Mouse (Mus musculus) lung, postnatal 0 days (tissue): ENCODE data around the gene Dcp1a. TPM values are rescaled to one million over a fixed set of nuclear protein-coding genes. Genes with fewer than 3 reads are reported as not detected.
A peak's percentile ranks its signal among the peaks of the same experiment; 100 is the strongest.

Experiments
- ATAC-seq: fragments of 200-750 bp; cut with Nextera tagmentation; 2 replicates; pipeline ENCODE4 v1.8.0; 2017; ENCODE audit warnings: moderate library complexity
- DNase-seq: peaks from one replicate; pipeline ENCODE4 v3.0.0-alpha.2; 2016; ENCODE audit warnings: low spot score
- H3K27ac ChIP-seq: fragments of 300-500 bp; sonication (generic); 2 replicates; pipeline ENCODE4 v1.5.1; 2014; ENCODE audit warnings: antibody characterized with exemption, mild to moderate bottlenecking, low read length, mixed read lengths
- H3K27me3 ChIP-seq: fragments of 300-500 bp; sonication (generic); replicated peaks from 2 replicates; pipeline ENCODE4 v1.6.1; 2014; ENCODE audit warnings: low read length, mixed read lengths; ENCODE audit not compliant: insufficient read depth
- H3K36me3 ChIP-seq: fragments of 300-500 bp; sonication (generic); 2 replicates; pipeline ENCODE4 v1.6.1; 2014; ENCODE audit warnings: low read length, mixed read lengths; ENCODE audit not compliant: insufficient read depth
- H3K4me1 ChIP-seq: fragments of 300-500 bp; sonication (generic); 2 replicates; pipeline ENCODE4 v1.6.1; 2014; ENCODE audit warnings: antibody characterized with exemption, low read depth, low read length, mixed read lengths; ENCODE audit not compliant: insufficient read depth
- H3K4me2 ChIP-seq: fragments of 300-500 bp; sonication (generic); replicated peaks from 2 replicates; pipeline ENCODE4 v1.6.1; 2014; ENCODE audit warnings: low read depth, mild to moderate bottlenecking, low read length, moderate library complexity, mixed read lengths
- H3K4me3 ChIP-seq: fragments of 300-500 bp; sonication (generic); 2 replicates; pipeline ENCODE4 v1.5.1; 2014; ENCODE audit warnings: low read depth, low read length
- H3K9ac ChIP-seq: fragments of 300-500 bp; sonication (generic); replicated peaks from 2 replicates; pipeline ENCODE4 v1.6.1; 2014; ENCODE audit warnings: low read depth, mild to moderate bottlenecking
- H3K9me3 ChIP-seq: fragments of 300-500 bp; sonication (generic); 2 replicates; pipeline ENCODE4 v1.6.1; 2016; ENCODE audit warnings: low read length, mixed read lengths
- CTCF ChIP-seq: IDR thresholded peaks from 2 replicates; pipeline ENCODE4 v1.5.1; 2016; ENCODE audit warnings: antibody characterized with exemption, mild to moderate bottlenecking
- EP300 ChIP-seq: IDR thresholded peaks from 2 replicates; pipeline ENCODE4 v1.6.1; 2016; ENCODE audit warnings: antibody characterized with exemption, mild to moderate bottlenecking, control low read depth
- WGBS: fragments of 180-500 bp; shearing (Covaris S2); extraction: QIAGEN DNeasy Blood & Tissue Kit; methylation state at CpG from one replicate; pipeline ENCODE4 v1.1.7; 2014; 5-methylcytosine and 5-hydroxymethylcytosine counted together
- polyA plus RNA-seq: library from polyadenylated mRNA; unstranded; fragments of >200 nt; fragmentation: Nextera tagmentation; extraction: Ambion mirVana; gene quantifications from 2 replicates; pipeline ENCODE4 v1.2.1, GENCODE M21; 2015

Dcp1a gene
- 8.8 and 9.0 TPM in 2 replicates for polyA plus RNA-seq

DNA sequence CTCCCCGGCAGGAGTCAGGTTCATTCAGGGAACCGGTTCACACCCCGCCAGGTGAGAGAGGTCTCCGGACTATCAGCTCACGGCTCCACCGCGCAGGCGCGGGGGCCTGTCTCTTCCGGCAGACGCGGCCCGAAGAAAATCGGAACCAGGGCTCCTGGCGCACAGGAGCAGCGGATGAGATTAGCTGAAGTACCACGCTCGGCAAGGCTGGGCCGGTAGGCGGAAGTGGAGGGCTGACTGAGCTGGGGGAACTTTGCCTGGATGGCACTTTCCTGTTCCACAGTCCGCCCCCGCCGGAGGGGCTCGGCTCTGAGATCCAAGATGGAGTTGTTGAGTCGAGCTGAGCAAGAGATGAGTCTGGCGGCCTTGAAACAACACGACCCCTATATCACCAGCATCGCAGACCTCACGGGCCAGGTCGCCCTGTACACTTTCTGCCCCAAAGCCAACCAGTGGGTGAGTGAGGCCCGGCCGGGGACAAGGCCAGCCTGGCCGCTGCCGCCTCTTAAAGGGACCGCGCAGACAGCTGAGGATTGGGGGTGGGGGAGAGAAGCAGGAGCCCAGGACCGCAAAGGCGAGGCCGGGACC lies at the start of gene Dcp1a:
Gene Dcp1a (plus strand): TSS at position 175 of the 588 bp plus-strand sequence.
- H3K27me3 ChIP-seq = no peaks in the 10 kb centered on the region
- ATAC-seq (peak; percentile 100), DNase-seq (peak; percentile 98)
- peak within 1 kb of the TSS; percentile 97 for H3K4me3 ChIP-seq
- no peaks in the 10 kb centered on the region for H3K9me3 ChIP-seq
- H3K27ac ChIP-seq = peak within 1 kb of the TSS; percentile 88
- H3K4me1 ChIP-seq = no peaks in the 10 kb centered on the region; the same call in 1 of the 2 replicates
- WGBS = 1% methylated on average over 39 of the region's 39 CpGs
- H3K9ac ChIP-seq = peak within 1 kb of the TSS; percentile 92
- H3K36me3 ChIP-seq = peaks cover 14% of the 10 kb centered on the region; the same call in 1 of the 2 replicates
- no peak for TF ChIP-seq EP300
- peak; percentile 44 for TF ChIP-seq CTCF
- peak within 1 kb of the TSS; percentile 67 for H3K4me2 ChIP-seq

DNA sequence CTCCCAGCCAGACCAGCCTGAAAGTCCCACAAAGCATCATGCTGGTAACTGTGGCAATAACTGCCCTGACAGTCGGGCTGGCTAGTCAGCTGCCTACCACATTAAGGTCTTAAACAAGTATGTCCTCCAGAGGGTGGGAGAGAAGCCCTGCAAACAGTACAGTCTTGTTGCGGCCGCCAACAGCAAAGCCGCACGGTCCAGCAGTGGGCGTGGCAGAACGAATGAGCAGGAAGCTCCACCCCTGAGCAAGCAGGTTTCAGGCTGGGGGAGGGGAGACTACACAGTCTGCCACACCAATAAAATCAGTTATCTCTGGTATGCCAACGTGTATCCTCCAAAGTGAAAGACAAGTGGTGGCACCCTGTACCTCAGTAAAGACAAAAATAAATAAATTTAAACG lies 49.7 kb upstream of the Dcp1a start:
- Histone ChIP-seq H3K4me2 (no peak overlapping the region), H3K27ac (no peak overlapping the region), H3K4me3 (no peak overlapping the region), H3K27me3 (no peaks in the 10 kb centered on the region), H3K4me1 (no peaks in the 10 kb centered on the region), H3K36me3 (no peaks in the 10 kb centered on the region), H3K9ac (no peak overlapping the region), H3K9me3 (no peaks in the 10 kb centered on the region)
- no peak for TF ChIP-seq EP300
- TF ChIP-seq CTCF = no peak
- DNase-seq = no peak
- WGBS = 37% methylated on average over 9 of the region's 9 CpGs
- no peak for ATAC-seq

DNA sequence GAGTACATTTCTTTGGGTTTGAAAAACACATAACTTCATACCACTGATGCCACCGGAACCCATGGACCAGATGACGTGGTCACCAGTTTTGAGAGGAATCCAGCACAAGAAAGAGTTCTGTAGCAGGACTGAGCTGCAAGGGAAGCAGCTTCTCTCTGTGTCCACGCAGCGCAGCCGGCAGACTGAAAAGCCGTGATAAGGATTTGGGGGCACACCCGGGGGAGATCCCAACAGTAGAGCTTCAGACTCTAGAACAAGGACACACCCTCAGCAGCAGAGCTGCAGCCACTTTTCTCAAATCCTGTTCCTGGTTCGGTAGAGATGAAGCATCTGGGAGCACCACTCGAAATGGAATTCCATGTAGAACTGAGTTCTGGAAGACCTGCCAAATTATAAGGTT lies 49.3 kb upstream of the Dcp1a start:
- Histone ChIP-seq H3K36me3 (no peaks in the 10 kb centered on the region), H3K4me3 (no peak overlapping the region), H3K9me3 (no peaks in the 10 kb centered on the region), H3K4me1 (no peaks in the 10 kb centered on the region), H3K9ac (no peak overlapping the region), H3K4me2 (no peak overlapping the region), H3K27ac (no peak overlapping the region), H3K27me3 (no peaks in the 10 kb centered on the region)
- ATAC-seq = no peak
- no peak for TF ChIP-seq EP300
- no peak for TF ChIP-seq CTCF
- 80% methylated on average over 9 of the region's 9 CpGs for WGBS
- no peak for DNase-seq

DNA sequence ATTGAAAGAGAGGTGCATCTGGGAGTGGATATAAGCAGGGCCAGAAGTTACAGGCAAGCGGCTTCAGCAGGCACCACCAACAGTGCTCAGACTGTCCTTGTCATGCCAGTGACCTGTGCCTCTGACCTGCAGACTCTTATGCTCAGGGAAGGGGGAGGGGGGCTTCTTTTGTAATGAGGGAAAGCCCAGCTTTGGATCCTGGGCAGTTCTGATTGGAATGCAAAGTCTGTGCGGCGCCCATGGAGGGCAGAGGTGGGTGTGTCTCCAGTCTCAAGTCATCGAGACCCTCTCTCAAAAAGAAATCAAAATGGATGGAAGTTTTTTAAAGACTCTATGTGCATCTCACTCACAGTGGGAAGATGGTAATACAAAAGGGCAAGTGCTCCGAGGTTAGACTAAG lies 48.9 kb upstream of the Dcp1a start:
- TF ChIP-seq CTCF = no peak
- TF ChIP-seq EP300 = no peak
- ATAC-seq = no peak
- Histone ChIP-seq H3K36me3 (no peaks in the 10 kb centered on the region), H3K27me3 (no peaks in the 10 kb centered on the region), H3K9me3 (no peaks in the 10 kb centered on the region), H3K4me2 (no peak overlapping the region), H3K4me1 (no peaks in the 10 kb centered on the region), H3K9ac (no peak overlapping the region), H3K4me3 (no peak overlapping the region), H3K27ac (no peak overlapping the region)
- DNase-seq = no peak
- WGBS = 72% methylated on average over 5 of the region's 5 CpGs

DNA sequence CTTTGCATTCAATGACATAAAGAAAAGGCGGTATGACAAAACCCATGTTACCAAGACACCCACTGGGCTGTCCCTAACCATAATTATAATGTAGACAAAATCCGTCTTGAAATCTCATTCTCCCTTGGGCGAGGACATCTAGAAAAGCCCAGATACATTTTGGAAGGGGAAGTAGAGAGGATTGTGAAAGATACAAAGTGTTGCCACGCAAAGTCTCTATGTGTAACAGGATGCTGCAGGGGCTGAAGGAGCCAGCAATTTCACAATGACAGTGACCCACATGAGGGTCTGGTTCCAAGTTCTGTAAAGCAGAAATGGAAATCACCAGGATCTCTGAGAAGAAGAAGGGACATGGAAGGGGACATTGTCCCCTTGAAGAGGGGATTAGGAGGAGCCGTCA lies 44.0 kb upstream of the Dcp1a start:
- no peaks in the 10 kb centered on the region for H3K27me3 ChIP-seq
- no peaks in the 10 kb centered on the region for H3K4me1 ChIP-seq
- no peaks in the 10 kb centered on the region for H3K36me3 ChIP-seq
- H3K27ac ChIP-seq = no peak overlapping the region
- ATAC-seq (peak; percentile 81), DNase-seq (peak; percentile 87)
- 68% methylated on average over 5 of the region's 5 CpGs for whole genome bisulfite sequencing
- H3K9me3 ChIP-seq = no peaks in the 10 kb centered on the region; the same call in 1 of the 2 replicates
- no peak overlapping the region for H3K4me3 ChIP-seq
- no peak overlapping the region for H3K9ac ChIP-seq
- peak; percentile 39; the same call in 1 of the 2 replicates for TF ChIP-seq EP300
- no peak for TF ChIP-seq CTCF
- no peak overlapping the region for H3K4me2 ChIP-seq

DNA sequence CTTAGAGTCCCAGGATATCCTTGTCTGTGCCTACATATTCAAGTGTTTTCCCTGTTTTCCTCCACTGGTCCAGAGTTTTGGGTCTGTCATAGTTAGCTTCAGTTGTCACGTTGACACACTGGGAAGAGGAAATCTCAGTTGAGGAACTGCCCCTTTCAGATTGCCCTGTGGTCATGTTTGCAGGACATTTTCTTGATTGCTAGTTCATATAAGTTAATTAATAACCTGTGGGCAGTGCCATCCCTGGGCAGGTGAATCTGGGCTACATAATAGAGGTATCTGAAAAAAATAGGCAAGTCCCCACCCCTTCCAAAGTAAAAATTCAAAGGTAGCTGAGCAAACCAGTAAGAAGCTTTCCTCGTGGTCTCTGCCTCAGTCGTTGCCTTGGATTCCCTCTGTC lies 39.4 kb upstream of the Dcp1a start:
- 66% methylated on average over 3 of the region's 3 CpGs for WGBS
- no peak for TF ChIP-seq EP300
- no peak for TF ChIP-seq CTCF
- no peak for ATAC-seq

More for the DNA sequence above, 39.4 kb upstream of the Dcp1a start:
- Histone ChIP-seq H3K9me3 (no peaks in the 10 kb centered on the region; the same call in 1 of the 2 replicates), H3K27ac (no peak overlapping the region), H3K4me2 (no peak overlapping the region), H3K4me1 (no peaks in the 10 kb centered on the region), H3K9ac (no peak overlapping the region), H3K27me3 (no peaks in the 10 kb centered on the region), H3K36me3 (no peaks in the 10 kb centered on the region), H3K4me3 (no peak overlapping the region)
- no peak for DNase-seq
